Mouse (Mus musculus) lung, postnatal 0 days (tissue): Measurements from ENCODE around the gene Elovl5.

ENCODE experiments used
- CTCF ChIP-seq: IDR thresholded peaks from 2 replicates; pipeline ENCODE4 v1.5.1; 2016; ENCODE audit warnings: antibody characterized with exemption, mild to moderate bottlenecking
- EP300 ChIP-seq: IDR thresholded peaks from 2 replicates; pipeline ENCODE4 v1.6.1; 2016; ENCODE audit warnings: antibody characterized with exemption, mild to moderate bottlenecking, control low read depth

- TF ChIP-seq CTCF (no peak), EP300 (no peak)
Measured at GRCm38 (mm10) chr9:77929296-77929695, 12.1 kb downstream of the Elovl5 start.
